Mouse (Mus musculus): ENCODE data around the gene Dyx1c1.

The Dyx1c1 gene

GRCm38 (mm10) chr9:72972984-72973383, 14.4 kb downstream of the Dyx1c1 start:
- in situ Hi-C loops (cut with MboI, MseI) = loop anchor here (5.0 kb wide), 1 partner anchor 119 kb away; no protein-coding TSS in a partner anchor

DNA sequence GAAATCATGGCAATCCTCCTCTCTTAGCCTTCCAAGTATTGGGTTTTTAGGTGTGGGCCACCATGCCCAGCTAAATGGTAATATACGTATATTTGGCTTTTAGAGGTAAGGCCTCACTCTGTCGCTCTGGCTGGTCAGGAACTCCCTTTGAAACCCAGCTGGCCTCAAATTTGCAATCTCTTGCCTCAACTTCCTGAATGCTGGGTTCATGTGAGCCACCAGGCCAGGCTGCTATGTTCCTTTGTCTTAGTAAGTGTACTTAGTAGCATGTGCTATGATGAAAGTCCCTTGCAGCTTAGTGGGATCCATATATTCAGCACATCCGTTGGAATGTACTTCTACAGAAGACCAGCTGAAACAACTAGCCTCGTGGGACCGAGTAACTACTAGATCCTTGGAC, 16.1 kb downstream of the Dyx1c1 start:
- in situ Hi-C loops (cut with MboI, MseI) = loop anchor here (5.0 kb wide), 1 partner anchor 118 kb away; no protein-coding TSS in a partner anchor

GRCm38 (mm10) chr9:72975242-72975641, 16.7 kb downstream of the Dyx1c1 start:
- in situ Hi-C loops (cut with MboI, MseI) = no loop called here

- in situ Hi-C loops (cut with MboI, MseI) = no loop called here
These were observed 24.5 kb downstream of the Dyx1c1 start for GRCm38 (mm10) chr9:72983066-72983465.

- in situ Hi-C loops (cut with MboI, MseI) = no loop called here
These were observed 26.9 kb downstream of the Dyx1c1 start, which contains the start of the genes Ccpg1os and Ccpg1 for GRCm38 (mm10) chr9:72985250-72986220. Gene Ccpg1os (minus strand): TSS chr9:72985382. Gene Ccpg1 (plus strand): TSS chr9:72985429.

- in situ Hi-C loops (cut with MboI, MseI) = no loop called here
These were observed 29.1 kb downstream of the Dyx1c1 start for GRCm38 (mm10) chr9:72987703-72988102.

DNA sequence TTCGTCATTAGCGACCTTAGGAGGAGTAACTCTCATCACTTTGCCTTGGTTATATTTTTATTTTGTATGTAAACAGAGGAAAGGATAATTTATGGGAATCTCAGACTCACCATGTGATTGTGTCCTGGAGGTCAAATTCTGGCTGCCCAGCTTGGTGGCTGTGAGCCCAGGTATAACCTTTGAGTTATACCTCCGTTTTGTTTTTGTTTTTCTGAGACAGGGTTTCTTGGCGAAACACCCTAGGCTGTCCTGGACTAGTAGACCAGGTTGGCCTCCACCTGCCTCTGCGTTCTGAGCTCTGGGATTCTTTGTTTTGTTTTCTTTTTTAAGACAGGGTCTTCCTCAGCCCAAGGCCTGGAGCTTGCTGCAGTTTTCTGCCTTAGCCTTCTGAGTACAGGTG, 30.1 kb downstream of the Dyx1c1 start:
- in situ Hi-C loops (cut with MboI, MseI) = no loop called here

DNA sequence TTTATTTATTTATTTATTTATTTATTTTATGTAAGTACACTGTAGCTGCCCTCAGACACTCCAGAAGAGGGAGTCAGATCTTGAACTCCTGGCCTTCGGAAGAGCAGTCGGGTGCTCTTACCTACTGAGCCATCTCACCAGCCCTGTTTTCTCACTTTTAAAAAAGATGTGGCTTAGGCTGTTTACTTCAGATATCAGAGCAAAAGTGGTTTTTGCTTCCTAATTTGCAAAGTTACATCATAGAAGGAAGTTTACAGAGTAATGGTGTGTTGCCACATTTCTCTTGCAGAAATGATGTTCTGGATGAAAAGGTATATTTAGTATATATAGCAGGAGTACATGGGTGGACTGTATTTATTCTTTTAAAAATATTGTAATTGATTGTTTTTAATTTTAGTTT, 32.8 kb downstream of the Dyx1c1 start:
- in situ Hi-C loops (cut with MboI, MseI) = no loop called here

DNA sequence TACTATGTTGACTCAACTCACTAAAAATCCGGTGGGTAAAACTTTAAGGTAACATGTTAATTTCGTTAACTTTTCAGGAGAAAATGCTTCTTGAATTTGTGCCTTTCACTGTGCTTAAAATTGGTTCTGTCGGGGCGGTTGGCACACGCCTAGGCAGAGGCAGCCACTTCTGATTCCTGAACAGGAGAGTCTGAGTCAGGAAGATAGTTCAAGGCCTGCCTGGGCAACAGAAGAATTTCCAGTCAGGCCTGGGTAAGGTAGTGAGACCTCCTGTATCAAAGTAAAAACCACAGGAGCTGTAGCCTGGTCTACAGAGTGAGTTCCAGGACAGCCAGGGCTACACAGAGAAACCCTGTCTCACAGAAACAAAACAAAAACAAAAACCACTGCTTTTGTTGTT, 34.0 kb downstream of the Dyx1c1 start:
- in situ Hi-C loops (cut with MboI, MseI) = no loop called here

- in situ Hi-C loops (cut with MboI, MseI) = no loop called here
These were observed 37.6 kb downstream of the Dyx1c1 start for GRCm38 (mm10) chr9:72996167-72996566.

DNA sequence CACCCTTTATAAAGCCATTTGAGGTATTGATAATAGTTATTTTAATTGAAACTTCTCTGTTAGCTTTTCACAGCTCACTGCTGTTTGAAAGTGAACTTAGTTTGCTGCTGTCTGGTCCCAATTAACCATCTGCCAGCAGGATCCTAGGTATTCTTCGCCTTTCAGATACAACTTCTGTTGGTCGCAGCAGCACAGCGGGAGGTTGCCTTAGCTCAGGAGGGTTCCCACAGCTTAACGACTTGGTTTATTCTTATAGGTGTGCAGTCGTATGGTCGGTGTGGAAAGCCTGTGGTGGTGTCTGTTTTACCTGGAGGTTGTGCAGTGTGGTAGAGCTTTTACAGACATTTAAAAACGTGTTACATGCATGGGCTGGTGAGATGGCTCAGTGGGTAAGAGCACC, 38.2 kb downstream of the Dyx1c1 start:
- in situ Hi-C loops (cut with MboI, MseI) = no loop called here

- in situ Hi-C loops (cut with MboI, MseI) = no loop called here
These were observed 41.9 kb downstream of the Dyx1c1 start for GRCm38 (mm10) chr9:73000487-73000886.

GRCm38 (mm10) chr9:73001314-73002011, 42.9 kb downstream of the Dyx1c1 start:
- in situ Hi-C loops (cut with MboI, MseI) = no loop called here

DNA sequence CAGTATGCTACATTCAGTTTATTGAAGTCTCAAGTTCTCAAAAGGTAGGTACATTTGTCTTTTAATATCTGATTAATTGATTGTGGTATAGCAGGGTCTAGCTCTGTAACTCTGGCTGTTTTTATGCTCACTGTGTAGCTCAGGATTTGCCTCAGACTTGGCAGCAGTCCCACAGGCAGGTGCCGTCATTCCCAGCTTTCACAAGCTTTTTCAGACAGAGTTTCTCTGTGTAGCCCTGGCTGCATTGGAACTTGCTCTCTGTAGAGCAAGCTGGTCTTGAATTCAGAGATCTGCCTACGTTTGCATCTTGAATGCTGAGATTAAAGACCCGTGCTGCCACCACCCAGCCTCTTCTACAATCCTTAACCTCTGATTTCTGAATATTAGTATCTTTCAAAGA, 43.6 kb downstream of the Dyx1c1 start:
- in situ Hi-C loops (cut with MboI, MseI) = no loop called here

- in situ Hi-C loops (cut with MboI, MseI) = no loop called here
These were observed 45.5 kb downstream of the Dyx1c1 start for GRCm38 (mm10) chr9:73004076-73004475.

DNA sequence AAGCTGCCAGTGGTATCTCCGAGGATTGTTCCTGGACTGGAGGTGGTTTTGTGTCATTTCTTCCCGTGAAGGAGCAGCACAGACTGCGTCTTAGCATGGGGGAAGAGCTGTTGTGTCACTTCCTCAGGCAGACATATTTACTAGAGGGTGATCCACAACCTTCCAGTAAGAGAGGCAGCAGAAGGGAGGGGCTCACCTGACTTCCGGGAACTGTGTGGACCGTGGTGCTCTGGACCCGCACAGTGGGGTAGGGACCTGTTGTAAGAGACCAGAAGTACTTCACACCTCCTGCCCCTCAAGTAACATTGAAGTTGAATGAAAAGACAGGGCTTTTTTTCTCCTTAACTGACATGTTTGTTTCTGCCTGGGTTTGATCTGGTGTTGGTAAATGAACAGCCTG, 46.5 kb downstream of the Dyx1c1 start:
- in situ Hi-C loops (cut with MboI, MseI) = no loop called here

DNA sequence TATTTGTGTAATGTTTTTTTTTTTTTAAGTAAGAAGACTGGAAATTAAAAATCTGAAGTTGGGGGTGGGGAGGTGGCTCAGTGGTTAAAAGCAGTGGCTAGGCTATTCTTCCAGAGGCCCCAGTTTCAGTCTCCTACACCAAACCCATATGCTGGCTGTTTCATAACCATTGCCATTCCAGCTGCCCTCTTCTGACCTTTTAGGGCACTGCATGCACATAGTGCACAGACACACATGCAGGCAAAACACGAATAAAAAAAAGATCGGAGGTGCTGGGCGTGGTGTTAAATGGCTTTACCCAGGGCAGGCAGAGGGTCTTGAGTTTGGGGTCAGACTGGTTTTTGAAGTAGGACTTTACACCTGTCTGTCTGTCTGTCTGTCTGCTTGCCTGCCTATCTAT, 47.6 kb downstream of the Dyx1c1 start:
- in situ Hi-C loops (cut with MboI, MseI) = no loop called here

DNA sequence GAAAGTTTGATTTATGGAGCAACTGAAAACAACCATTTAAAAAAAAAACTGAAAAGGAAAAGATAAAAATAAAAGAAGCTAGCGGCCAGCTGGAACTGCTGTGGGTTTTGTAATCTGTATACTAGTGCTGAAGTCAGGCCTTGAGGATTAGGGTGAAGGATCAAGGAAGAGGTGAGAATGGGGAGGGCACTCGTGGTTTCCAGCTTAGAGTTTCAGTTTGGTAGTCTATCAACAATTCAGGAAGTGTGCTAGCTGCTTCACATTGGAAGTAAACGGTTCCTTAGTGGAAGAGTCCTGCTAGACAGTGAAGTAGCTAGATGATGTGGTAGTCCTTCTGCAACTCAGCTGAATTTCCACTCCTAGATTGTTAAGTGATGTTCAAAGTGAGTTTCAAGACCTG, 49.8 kb downstream of the Dyx1c1 start:
- in situ Hi-C loops (cut with MboI, MseI) = no loop called here

DNA sequence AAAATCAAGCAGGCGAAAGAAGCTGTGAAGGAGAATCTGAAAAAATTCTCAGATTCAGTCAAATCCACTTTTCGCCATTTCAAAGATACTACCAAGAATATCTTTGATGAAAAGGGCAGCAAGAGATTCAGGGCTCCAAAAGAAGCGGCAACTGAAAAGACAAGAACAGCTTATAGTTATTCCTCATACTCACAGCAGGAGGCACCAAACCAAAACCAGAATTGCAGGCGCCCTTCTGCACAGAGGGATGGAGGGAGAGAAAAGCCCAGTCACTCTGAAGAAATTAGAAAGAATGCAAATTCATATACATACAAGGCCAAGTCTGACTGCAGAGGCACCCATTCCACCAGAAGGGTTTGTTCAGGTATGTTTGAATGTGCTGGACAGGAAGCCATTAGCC, 54.0 kb downstream of the Dyx1c1 start:
- in situ Hi-C loops (cut with MboI, MseI) = no loop called here

DNA sequence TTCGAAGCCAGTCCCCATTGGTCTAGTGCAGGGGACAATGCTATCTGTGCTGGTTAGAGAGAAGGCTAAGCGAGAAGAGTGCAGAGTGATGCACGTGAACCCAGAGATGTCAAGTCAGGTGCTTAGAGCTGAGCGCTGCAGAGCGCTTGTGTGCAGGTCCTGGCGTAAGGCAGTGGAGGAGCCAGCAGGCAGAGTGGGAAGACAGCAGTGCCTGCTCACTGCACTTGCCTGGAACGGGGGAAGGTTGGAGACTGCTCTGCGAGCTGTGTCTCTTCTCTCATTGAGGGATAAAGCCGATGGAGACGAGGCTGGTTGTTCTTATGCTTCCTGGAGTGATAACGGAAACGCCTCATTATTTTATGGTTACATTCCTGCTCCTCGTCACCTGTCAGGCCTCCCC, 56.1 kb downstream of the Dyx1c1 start:
- in situ Hi-C loops (cut with MboI, MseI) = no loop called here

GRCm38 (mm10) chr9:73019841-73020240, 61.3 kb downstream of the Dyx1c1 start:
- in situ Hi-C loops (cut with MboI, MseI) = no loop called here

DNA sequence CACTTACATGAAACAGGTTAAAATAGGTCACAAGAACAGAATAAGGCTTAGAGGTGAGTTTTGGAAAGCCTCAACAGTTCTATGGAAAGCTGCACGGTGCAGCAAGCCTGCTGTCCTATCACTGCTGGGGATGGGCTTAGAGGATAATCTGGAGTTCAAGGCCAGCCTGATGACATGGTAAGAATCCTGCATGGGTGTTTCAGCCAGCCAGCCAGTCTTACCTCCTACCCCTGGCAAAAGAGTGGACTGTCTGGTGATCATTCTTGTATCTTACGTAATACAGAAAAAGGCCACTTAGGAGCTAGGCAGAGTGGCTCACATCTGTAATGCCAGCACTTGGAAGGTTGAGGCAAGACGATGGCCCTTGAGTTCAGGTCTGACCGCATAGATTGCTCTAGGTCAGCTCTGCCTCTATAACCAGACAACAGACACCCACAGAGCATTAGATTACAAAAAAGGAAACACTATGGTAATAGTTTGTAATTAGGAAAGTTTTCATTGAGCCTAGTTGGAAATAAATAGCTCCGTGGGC, 62.0 kb downstream of the Dyx1c1 start:
- in situ Hi-C loops (cut with MboI, MseI) = no loop called here

Data from T-helper 1 cell (primary cell).